ENCODE assay signal across 9 mouse cellular contexts in genomic region chr11:65495034-65495433, GRCm38 (mm10).
DNase-seq lines count a peak whose midpoint lies in the region; ATAC-seq lines count a peak whose summit lies in the region.
"Had no signal": no experiment of that assay in that cellular context is flagged by ENCODE, and none has a peak within 500 bp of the region (broad histone marks: within the 10 kb centered on the region; RNA-seq: fewer than 3 reads in every experiment).

No protein-coding gene starts in this region.

- no peak for DNase-seq in lung, postnatal 14 days
- DNase-seq in embryonic facial prominence, embryonic 11.5 days (ENCODE audit: low spot score), result peak; percentile 49
- DNase-seq in T-cell, adult 2 months (ENCODE audit: low spot score), result no peak
- DNase-seq in urinary bladder, postnatal 4 days (ENCODE audit: low spot score in 2 of 2), result no peak
- DNase-seq in right cerebral cortex, postnatal 25 days, result no peak
- DNase-seq: cerebellum, adult 9-11 months had no signal

- ATAC-seq in lung, embryonic 16.5 days (ENCODE audit: low read depth), result peak; percentile 71; the same call in 1 of the 2 replicates
- ATAC-seq in embryonic facial prominence, embryonic 11.5 days (replicated peaks; ENCODE audit: insufficient number of reproducible peaks, low FRiP score, low TSS enrichment, low read depth), result no peak
- ATAC-seq in kidney, embryonic 15.5 days (replicated peaks; ENCODE audit: low FRiP score), result peak; percentile 49; the same call in 1 of the 2 replicates
- no peak for ATAC-seq in neural tube, embryonic 15.5 days (ENCODE audit: low FRiP score)

- no peak overlapping the region for H3K9ac ChIP-seq in lung, embryonic 16.5 days (ENCODE audit: low read length)
- H3K9ac ChIP-seq in embryonic facial prominence, embryonic 11.5 days (replicated peaks; ENCODE audit: low read length), result no peak overlapping the region
- no peak overlapping the region for H3K9ac ChIP-seq in kidney, embryonic 15.5 days
- no peak overlapping the region for H3K9ac ChIP-seq in neural tube, embryonic 15.5 days (replicated peaks)

- WGBS in lung, embryonic 16.5 days, result 11% methylated on average over 11 of the region's 11 CpGs
- WGBS in embryonic facial prominence, embryonic 11.5 days, result 11% methylated on average over 11 of the region's 11 CpGs
- WGBS in kidney, embryonic 15.5 days, result 7% methylated on average over 11 of the region's 11 CpGs
- 20% methylated on average over 11 of the region's 11 CpGs for WGBS in neural tube, embryonic 15.5 days

- H3K36me3 ChIP-seq in lung, embryonic 16.5 days (ENCODE audit: control insufficient read depth, insufficient read depth, low read length), result no peaks in the 10 kb centered on the region
- no peaks in the 10 kb centered on the region for H3K36me3 ChIP-seq in embryonic facial prominence, embryonic 11.5 days (replicated peaks; ENCODE audit: control insufficient read depth, insufficient read depth, low read depth, low read length)
- H3K36me3 ChIP-seq in kidney, embryonic 15.5 days, result no peaks in the 10 kb centered on the region
- no peaks in the 10 kb centered on the region for H3K36me3 ChIP-seq in neural tube, embryonic 15.5 days

- no peak overlapping the region for H3K27ac ChIP-seq in lung, embryonic 16.5 days (ENCODE audit: low read length)
- no peak overlapping the region for H3K27ac ChIP-seq in embryonic facial prominence, embryonic 11.5 days (replicated peaks; ENCODE audit: low read depth, low read length)
- H3K27ac ChIP-seq in kidney, embryonic 15.5 days, result no peak overlapping the region
- no peak overlapping the region for H3K27ac ChIP-seq in neural tube, embryonic 15.5 days (replicated peaks)

- H3K4me1 ChIP-seq in lung, embryonic 16.5 days (replicated peaks; ENCODE audit: control insufficient read depth, insufficient read depth, low read length), result peaks cover 4% of the 10 kb centered on the region; the same call in 1 of the 2 replicates
- H3K4me1 ChIP-seq in embryonic facial prominence, embryonic 11.5 days (ENCODE audit: control insufficient read depth, insufficient read depth, low read length), result no peaks in the 10 kb centered on the region
- peaks cover 10% of the 10 kb centered on the region; the same call in 1 of the 2 replicates for H3K4me1 ChIP-seq in kidney, embryonic 15.5 days
- peaks cover 8% of the 10 kb centered on the region; the same call in 1 of the 2 replicates for H3K4me1 ChIP-seq in neural tube, embryonic 15.5 days

- H3K4me2 ChIP-seq in lung, embryonic 16.5 days (ENCODE audit: low read depth, low read length), result peak overlapping the region; percentile 11; the same call in 1 of the 2 replicates
- H3K4me2 ChIP-seq in embryonic facial prominence, embryonic 11.5 days (ENCODE audit: low read depth, low read length), result no peak overlapping the region
- H3K4me2 ChIP-seq in kidney, embryonic 15.5 days, result peak overlapping the region; percentile 9
- H3K4me2 ChIP-seq in neural tube, embryonic 15.5 days, result peak overlapping the region; percentile 18; the same call in 1 of the 2 replicates

- H3K9me3 ChIP-seq in lung, embryonic 16.5 days (ENCODE audit: control insufficient read depth, low read length), result no peaks in the 10 kb centered on the region
- H3K9me3 ChIP-seq in embryonic facial prominence, embryonic 11.5 days (replicated peaks; ENCODE audit: control insufficient read depth, low read length), result no peaks in the 10 kb centered on the region
- no peaks in the 10 kb centered on the region for H3K9me3 ChIP-seq in kidney, embryonic 15.5 days (replicated peaks)
- no peaks in the 10 kb centered on the region for H3K9me3 ChIP-seq in neural tube, embryonic 15.5 days (replicated peaks)

- H3K27me3 ChIP-seq in lung, embryonic 16.5 days (ENCODE audit: control insufficient read depth, insufficient read depth, low read depth, low read length), result no peaks in the 10 kb centered on the region
- no peaks in the 10 kb centered on the region for H3K27me3 ChIP-seq in embryonic facial prominence, embryonic 11.5 days (ENCODE audit: control insufficient read depth, insufficient read depth, low read length)
- no peaks in the 10 kb centered on the region for H3K27me3 ChIP-seq in kidney, embryonic 15.5 days
- no peaks in the 10 kb centered on the region for H3K27me3 ChIP-seq in neural tube, embryonic 15.5 days (replicated peaks)

- no peak overlapping the region for H3K4me3 ChIP-seq in lung, embryonic 16.5 days (ENCODE audit: low read length)
- no peak overlapping the region for H3K4me3 ChIP-seq in embryonic facial prominence, embryonic 11.5 days (ENCODE audit: low read depth, low read length)
- no peak overlapping the region for H3K4me3 ChIP-seq in kidney, embryonic 15.5 days (replicated peaks)
- H3K4me3 ChIP-seq in neural tube, embryonic 15.5 days (replicated peaks), result no peak overlapping the region

Comparison
In these comparisons a context has a peak if more than half of its experiments do, and no peak if none do; other contexts are left out.
1. ATAC-seq: peak in lung, embryonic 16.5 days (single experiment) and kidney, embryonic 15.5 days (single experiment); none in embryonic facial prominence, embryonic 11.5 days (single experiment) and neural tube, embryonic 15.5 days (single experiment).